ENCODE assay signal across 11 mouse cellular contexts in the genomic region with DNA sequence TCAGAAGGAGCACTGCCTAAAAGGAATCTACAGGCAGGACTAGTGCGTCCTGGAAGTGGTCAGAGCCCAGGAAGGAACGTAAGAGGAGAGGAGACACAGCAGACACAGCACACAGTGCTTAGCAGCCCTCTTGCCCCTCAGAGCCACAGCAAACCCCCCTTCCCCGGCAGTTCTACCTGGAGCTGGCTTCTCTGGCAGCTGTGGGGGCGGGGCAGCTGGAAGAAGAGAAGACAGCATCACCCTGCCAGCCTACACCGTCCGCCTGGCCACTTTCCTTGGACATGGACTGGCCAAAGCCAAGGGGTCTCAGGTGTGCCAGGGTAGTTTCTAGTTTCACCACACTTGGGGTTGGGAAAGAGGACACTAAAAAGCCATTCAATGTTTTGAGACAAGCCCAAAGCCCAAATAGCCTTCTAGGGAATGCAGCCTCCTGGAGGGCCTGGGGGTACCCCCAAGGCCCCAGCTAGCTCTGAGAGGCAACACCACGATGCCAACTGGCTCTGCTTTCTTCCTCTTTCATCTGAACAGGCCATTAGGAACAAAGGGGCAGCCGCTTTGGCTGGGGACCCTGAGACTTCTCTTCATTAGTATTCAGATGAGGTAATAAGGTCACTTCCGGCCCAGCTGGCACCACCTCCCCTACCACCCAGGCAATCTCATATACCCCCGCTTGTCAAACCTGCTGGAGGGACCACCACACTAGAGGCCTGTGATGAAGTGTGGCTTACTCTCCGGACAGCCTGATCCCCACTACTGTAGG. TPM values are rescaled to one million over a fixed set of nuclear protein-coding genes. Genes with fewer than 3 reads are reported as not detected.
DNase-seq lines count a peak whose midpoint lies in the region; ATAC-seq and TF ChIP-seq lines count a peak whose summit lies in the region.
"Had no signal": no experiment of that assay in that cellular context is flagged by ENCODE, and none has a peak within 500 bp of the region (broad histone marks: within the 10 kb centered on the region; RNA-seq: fewer than 3 reads in every experiment).

No protein-coding gene starts in this region.

- no peak overlapping the region for H3K4me2 ChIP-seq in midbrain, embryonic 12.5 days (replicated peaks)
- H3K4me2 ChIP-seq: embryonic facial prominence, embryonic 15.5 days; heart, embryonic 13.5 days; liver, embryonic 15.5 days had no signal

- peaks cover 55% of the 10 kb centered on the region for H3K4me1 ChIP-seq in cerebellum, adult 2 months (ENCODE audit: control insufficient read depth, insufficient read depth, low read length)
- H3K4me1 ChIP-seq in hindbrain, embryonic 10.5 days (replicated peaks): peaks cover 94% of the 10 kb centered on the region
- peaks cover 89% of the 10 kb centered on the region for H3K4me1 ChIP-seq in midbrain, embryonic 12.5 days
- H3K4me1 ChIP-seq: liver, embryonic 15.5 days had no signal

- no peak for TF ChIP-seq POLR2A in cerebellum, adult 2 months (IDR thresholded peaks at IDR 0.05; ENCODE audit: borderline replicate concordance, insufficient read depth, low read length)

- no peak for TF ChIP-seq CTCF in cerebellum, adult 2 months (IDR thresholded peaks at IDR 0.05; ENCODE audit: borderline replicate concordance, insufficient read depth, low read depth, low read length)

- H3K36me3 ChIP-seq in hindbrain, embryonic 10.5 days: peaks cover 10% of the 10 kb centered on the region
- H3K36me3 ChIP-seq in midbrain, embryonic 12.5 days: no peaks in the 10 kb centered on the region
- H3K36me3 ChIP-seq: embryonic facial prominence, embryonic 15.5 days; heart, embryonic 13.5 days; liver, embryonic 15.5 days had no signal

- H3K27ac ChIP-seq in cerebellum, adult 2 months (ENCODE audit: insufficient read depth, low read length): no peak overlapping the region
- peak overlapping the region; percentile 84 for H3K27ac ChIP-seq in hindbrain, embryonic 10.5 days
- H3K27ac ChIP-seq in midbrain, embryonic 12.5 days (replicated peaks): peak overlapping the region; percentile 79
- H3K27ac ChIP-seq: embryonic facial prominence, embryonic 15.5 days; heart, embryonic 13.5 days; liver, embryonic 15.5 days had no signal

- 0 out of 2 replicates have a peak overlapping the region, but pooled peaks have one; percentile 15 for H3K9ac ChIP-seq in midbrain, embryonic 12.5 days (replicated peaks)
- H3K9ac ChIP-seq: embryonic facial prominence, embryonic 15.5 days; heart, embryonic 13.5 days; liver, embryonic 15.5 days had no signal

- H3K9me3 ChIP-seq in hindbrain, embryonic 10.5 days: no peaks in the 10 kb centered on the region
- H3K9me3 ChIP-seq in midbrain, embryonic 12.5 days: no peaks in the 10 kb centered on the region
- H3K9me3 ChIP-seq: embryonic facial prominence, embryonic 15.5 days; heart, embryonic 13.5 days; liver, embryonic 15.5 days had no signal

- peak; percentile 56 for DNase-seq in Muller cell, postnatal 12 days (ENCODE audit: inconsistent ontology term)
- DNase-seq in cerebellum, adult 2 months: peak; percentile 25 to 33
- DNase-seq in hindbrain, embryonic 10.5 days (ENCODE audit: low spot score): no peak
- DNase-seq in spleen, postnatal 10 days (ENCODE audit: low spot score in 2 of 2): no peak
- no peak for DNase-seq in urinary bladder, adult 18-20 months (ENCODE audit: low spot score in 2 of 2)
- no peak for DNase-seq in spleen, postnatal 14 days (ENCODE audit: low spot score in 2 of 2)
- DNase-seq: adrenal gland, adult 8-10 months had no signal

- no peak overlapping the region for H3K4me3 ChIP-seq in cerebellum, adult 2 months (replicated peaks; ENCODE audit: insufficient read depth, low read depth, low read length)
- H3K4me3 ChIP-seq in hindbrain, embryonic 10.5 days: no peak overlapping the region
- no peak overlapping the region for H3K4me3 ChIP-seq in midbrain, embryonic 12.5 days
- H3K4me3 ChIP-seq: embryonic facial prominence, embryonic 15.5 days; heart, embryonic 13.5 days; liver, embryonic 15.5 days had no signal

- WGBS in cerebellum, adult 2 months: 45% methylated on average over 11 of the region's 11 CpGs
- whole genome bisulfite sequencing in hindbrain, embryonic 10.5 days: 69% methylated on average over 11 of the region's 11 CpGs
- WGBS in midbrain, embryonic 12.5 days: 63% methylated on average over 11 of the region's 11 CpGs

- no peaks in the 10 kb centered on the region for H3K27me3 ChIP-seq in cerebellum, adult 2 months (ENCODE audit: control insufficient read depth, insufficient read depth, low read length)
- no peaks in the 10 kb centered on the region for H3K27me3 ChIP-seq in hindbrain, embryonic 10.5 days (ENCODE audit: insufficient read depth, poor library complexity, severe bottlenecking)
- no peaks in the 10 kb centered on the region for H3K27me3 ChIP-seq in midbrain, embryonic 12.5 days
- H3K27me3 ChIP-seq: embryonic facial prominence, embryonic 15.5 days; heart, embryonic 13.5 days; liver, embryonic 15.5 days had no signal

- ATAC-seq in midbrain, embryonic 12.5 days (ENCODE audit: low FRiP score, low read depth): no peak

RNA-seq across cellular contexts. Expression of a gene that starts 37.4 kb away (rescaled TPM):
- polyA plus RNA-seq in cerebellum, adult 2 months (2012; rRNA removed): 27.0 and 32.0 TPM in 2 replicates
- 2.9 and 3.3 TPM in 2 replicates for polyA plus RNA-seq in hindbrain, embryonic 10.5 days (2016; fragmentation: Nextera tagmentation; extraction: Ambion mirVana)
- 3.8 and 4.0 TPM in 2 replicates for polyA plus RNA-seq in midbrain, embryonic 12.5 days (2016; fragmentation: Nextera tagmentation; extraction: Ambion mirVana)

RNA-seq across cellular contexts. Expression of a gene that starts 37.7 kb away (rescaled TPM):
- polyA plus RNA-seq in cerebellum, adult 2 months (2012; rRNA removed): 117 and 122 TPM in 2 replicates
- polyA plus RNA-seq in hindbrain, embryonic 10.5 days (2016; fragmentation: Nextera tagmentation; extraction: Ambion mirVana): 76.9 and 82.1 TPM in 2 replicates
- 97.7 and 99.4 TPM in 2 replicates for polyA plus RNA-seq in midbrain, embryonic 12.5 days (2016; fragmentation: Nextera tagmentation; extraction: Ambion mirVana)

RNA-seq across cellular contexts. Expression of a gene that starts 58.4 kb away (rescaled TPM):
- 75.0 and 78.6 TPM in 2 replicates for polyA plus RNA-seq in cerebellum, adult 2 months (2012; rRNA removed)
- polyA plus RNA-seq in hindbrain, embryonic 10.5 days (2016; fragmentation: Nextera tagmentation; extraction: Ambion mirVana): 14.3 and 16.0 TPM in 2 replicates
- 17.0 and 21.6 TPM in 2 replicates for polyA plus RNA-seq in midbrain, embryonic 12.5 days (2016; fragmentation: Nextera tagmentation; extraction: Ambion mirVana)

Comparison
In these comparisons a context has a peak if more than half of its experiments do, and no peak if none do; other contexts are left out.
1. DNase-seq: peak in Muller cell, postnatal 12 days (single experiment) and cerebellum, adult 2 months (2 of 2); none in hindbrain, embryonic 10.5 days (single experiment), spleen, postnatal 10 days (0 of 2), urinary bladder, adult 18-20 months (0 of 2) and spleen, postnatal 14 days (0 of 2).